Mouse (Mus musculus) liver, postnatal 0 days (tissue): ENCODE results near the gene Clps. TPM values are rescaled to one million over a fixed set of nuclear protein-coding genes. Genes with fewer than 3 reads are reported as not detected.
A peak's percentile ranks its signal among the peaks of the same experiment; 100 is the strongest.

Experiments
- ATAC-seq: fragments of 200-750 bp; cut with Nextera tagmentation; 2 replicates; pipeline ENCODE4 v1.8.0; 2017; ENCODE audit warnings: mild to moderate bottlenecking, moderate library complexity
- DNase-seq: peaks from one replicate; pipeline ENCODE4 v3.0.0-alpha.2; 2016
- H3K27ac ChIP-seq: fragments of 300-500 bp; sonication (generic); 2 replicates; pipeline ENCODE4 v1.5.1; 2014; ENCODE audit warnings: antibody characterized with exemption, moderate library complexity, mild to moderate bottlenecking, low read depth
- H3K27me3 ChIP-seq: fragments of 300-500 bp; sonication (generic); 2 replicates; pipeline ENCODE4 v1.6.1; 2014; ENCODE audit warnings: low read length, control low read depth, mixed read lengths; ENCODE audit not compliant: insufficient read depth
- H3K36me3 ChIP-seq: fragments of 300-500 bp; sonication (generic); replicated peaks from 2 replicates; pipeline ENCODE4 v1.6.1; 2014; ENCODE audit warnings: mild to moderate bottlenecking, control low read depth, low read length, moderate library complexity, mixed read lengths; ENCODE audit not compliant: insufficient read depth
- H3K4me1 ChIP-seq: fragments of 300-500 bp; sonication (generic); 2 replicates; pipeline ENCODE4 v1.6.1; 2014; ENCODE audit warnings: antibody characterized with exemption, mild to moderate bottlenecking, control low read depth; ENCODE audit not compliant: insufficient read depth
- H3K4me2 ChIP-seq: fragments of 300-500 bp; sonication (generic); 2 replicates; pipeline ENCODE4 v1.6.1; 2014; ENCODE audit warnings: low read depth, mild to moderate bottlenecking, low read length, moderate library complexity, mixed read lengths
- H3K4me3 ChIP-seq: fragments of 300-500 bp; sonication (generic); 2 replicates; pipeline ENCODE4 v1.5.1; 2014; ENCODE audit warnings: low read depth, low read length
- H3K9ac ChIP-seq: fragments of 300-500 bp; sonication (generic); replicated peaks from 2 replicates; pipeline ENCODE4 v1.6.1; 2014; ENCODE audit warnings: mild to moderate bottlenecking, moderate library complexity
- H3K9me3 ChIP-seq: fragments of 300-500 bp; sonication (generic); 2 replicates; pipeline ENCODE4 v1.6.1; 2016; ENCODE audit warnings: mild to moderate bottlenecking, control low read depth, low read length, mixed read lengths
- CTCF ChIP-seq: sonication (generic); IDR thresholded peaks from 2 replicates; pipeline ENCODE4 v1.5.1; 2016; ENCODE audit warnings: antibody characterized with exemption, low read depth
- EP300 ChIP-seq: IDR thresholded peaks from 2 replicates; pipeline ENCODE4 v1.6.1; 2016; ENCODE audit warnings: antibody characterized with exemption, low read depth, mild to moderate bottlenecking
- WGBS: fragments of 180-500 bp; shearing (Covaris S2); extraction: QIAGEN DNeasy Blood & Tissue Kit; methylation state at CpG from one replicate; pipeline ENCODE4 v1.1.7; 2014; ENCODE audit not compliant: insufficient replicate concordance; 5-methylcytosine and 5-hydroxymethylcytosine counted together
- microRNA-seq: library from miRNA; unstranded; fragments of <30 nt; microRNA quantifications from one replicate; pipeline ENCODE4, GENCODE M21; 2016
- polyA plus RNA-seq: library from polyadenylated mRNA; unstranded; fragments of >200 nt; fragmentation: Nextera tagmentation; extraction: Ambion mirVana; gene quantifications from 2 replicates; pipeline ENCODE4 v1.2.1, GENCODE M21; 2015

The Clps gene
- polyA plus RNA-seq, 1 experiment from 2014 or later: 1.2 TPM

- no peak for DNase-seq
- WGBS: 17% methylated on average over 20 of the region's 28 CpGs
- ATAC-seq: no peak
- peak overlapping the region; percentile 55 for H3K4me2 ChIP-seq
- peaks cover 45% of the 10 kb centered on the region for H3K4me1 ChIP-seq
- H3K27ac ChIP-seq: peak overlapping the region; percentile 64
- H3K4me3 ChIP-seq: 0 out of 2 replicates have a peak overlapping the region, but pooled peaks have one; percentile 10
- no peaks in the 10 kb centered on the region for H3K36me3 ChIP-seq
- peak overlapping the region; percentile 53 for H3K9ac ChIP-seq
- TF ChIP-seq CTCF (no peak), EP300 (no peak)
- H3K27me3 ChIP-seq: no peaks in the 10 kb centered on the region
- H3K9me3 ChIP-seq: no peaks in the 10 kb centered on the region
Measured at GRCm38 (mm10) chr17:28510445-28511342, 49.9 kb downstream of the Clps start.

Small RNAs within 50 kb of the gene (microRNA-seq; reads per million reads assigned to microRNA genes)
- not detected for gene Gm25195
- gene Mir6969: not detected

Other genes with a start within 250 kb of the Clps start
- gene Fance, start 247.2 kb downstream of the Clps start, polyA plus RNA-seq: 6.7 and 7.1 TPM in 2 replicates
- 296 and 311 TPM in 2 replicates for gene Rpl10a, start 232.3 kb downstream of the Clps start, polyA plus RNA-seq
- gene Tead3, start 209.9 kb downstream of the Clps start, polyA plus RNA-seq: 0.79 and 1.2 TPM in 2 replicates
- 0.18 and 0.33 TPM in 2 replicates for gene Tulp1, start 195.5 kb downstream of the Clps start, polyA plus RNA-seq
- gene Fkbp5, start 43.2 kb downstream of the Clps start, polyA plus RNA-seq: 25.9 and 29.0 TPM in 2 replicates
- not detected in 2 replicates for gene Armc12, start 30.0 kb downstream of the Clps start, polyA plus RNA-seq
- not detected in 2 replicates for gene Clpsl2, start 11.4 kb downstream of the Clps start, polyA plus RNA-seq
- gene Lhfpl5, start 14.9 kb upstream of the Clps start, polyA plus RNA-seq: not detected in 2 replicates
- 20.9 and 21.7 TPM in 2 replicates for gene Srpk1, start 61.9 kb upstream of the Clps start, polyA plus RNA-seq
- gene Slc26a8, start 129.5 kb upstream of the Clps start, polyA plus RNA-seq: 0.32 and 0.51 TPM in 2 replicates
- gene Mapk14, start 130.6 kb upstream of the Clps start, polyA plus RNA-seq: 23.6 and 24.5 TPM in 2 replicates
- gene AC170998.1, start 165.3 kb upstream of the Clps start, polyA plus RNA-seq: 0.80 and 1.1 TPM in 2 replicates
- 25.2 and 27.6 TPM in 2 replicates for gene Mapk13, start 208.5 kb upstream of the Clps start, polyA plus RNA-seq
- gene Brpf3, start 240.3 kb upstream of the Clps start, polyA plus RNA-seq: 33.9 and 35.6 TPM in 2 replicates